Mouse (Mus musculus) adrenal gland, postnatal 25 days (tissue): Measurements from ENCODE around the gene Esp1. TPM values are rescaled to one million over a fixed set of nuclear protein-coding genes. Genes with fewer than 3 reads are reported as not detected.
"Not testable (repeated sequence)": the region's sequence is repeated elsewhere in the genome, so short reads cannot be mapped to it uniquely, and the experiment has no call there.

Experiments
- DNase-seq: peaks from one replicate; pipeline ENCODE4 v3.0.0; 2021; ENCODE audit warnings: mixed read lengths
- long read RNA-seq: library from polyadenylated mRNA; stranded (forward); transcript quantifications from one replicate; pipeline ENCODE4 v2.0.0, GENCODE M21; 2021
- total RNA-seq: library from RNA; stranded (reverse); gene quantifications from 2 replicates; pipeline ENCODE4 v1.2.3, GENCODE M21; 2021

Gene Esp1
- not detected in 2 replicates for total RNA-seq
- long read RNA-seq, result 0 reads

- DNase-seq, result no peak
Measured at GRCm38 (mm10) chr17:40726820-40727219, at the start of gene Esp1. TSS of gene Esp1 (plus strand) at chr17:40727120.

- DNase-seq, result no peak
Measured at GRCm38 (mm10) chr17:40716273-40716672, 10.6 kb upstream of the Esp1 start.

- DNase-seq, result not testable (repeated sequence)
Measured at GRCm38 (mm10) chr17:40717055-40717454, 9.9 kb upstream of the Esp1 start.

- no peak for DNase-seq
Measured at GRCm38 (mm10) chr17:40731296-40731695, 4.4 kb downstream of the Esp1 start.

- DNase-seq, result no peak
Measured at GRCm38 (mm10) chr17:40731724-40732123, 4.8 kb downstream of the Esp1 start.

- DNase-seq, result no peak
Measured at GRCm38 (mm10) chr17:40763662-40764061, 36.7 kb downstream of the Esp1 start.

- DNase-seq, result no peak
Measured at GRCm38 (mm10) chr17:40767120-40767519, 40.2 kb downstream of the Esp1 start.

Other genes with a start within 250 kb of the Esp1 start
- not detected in 2 replicates for gene Esp8, start 207.1 kb upstream of the Esp1 start, total RNA-seq
- gene Esp6, start 165.6 kb upstream of the Esp1 start, total RNA-seq, result not detected in 2 replicates
- not detected in 2 replicates for gene Esp4, start 128.5 kb upstream of the Esp1 start, total RNA-seq
- gene Esp3, start 95.0 kb upstream of the Esp1 start, total RNA-seq, result not detected in 2 replicates
- gene Crisp2, start 79.9 kb downstream of the Esp1 start, total RNA-seq, result not detected in 2 replicates
- not detected in 2 replicates for gene Rhag, start 84.0 kb downstream of the Esp1 start, total RNA-seq
- gene 9130008F23Rik, start 153.4 kb downstream of the Esp1 start, total RNA-seq, result 0.79 and 1.3 TPM in 2 replicates
- gene Glyatl3, start 187.2 kb downstream of the Esp1 start, total RNA-seq, result not detected in 2 replicates
- 151 and 213 TPM in 2 replicates for gene Mut, start 207.6 kb downstream of the Esp1 start, total RNA-seq
- gene Cenpq, start 207.9 kb downstream of the Esp1 start, total RNA-seq, result 9.1 and 10.1 TPM in 2 replicates